Mouse (Mus musculus) limb, embryonic 14.5 days (tissue): Measurements from ENCODE around the gene Mbnl3. TPM values are rescaled to one million over a fixed set of nuclear protein-coding genes. Genes with fewer than 3 reads are reported as not detected.

Experiments
- ATAC-seq: fragments of 200-750 bp; cut with Nextera tagmentation; 2 replicates; pipeline ENCODE4 v1.8.0; 2017; ENCODE audit warnings: low read depth, moderate number of reproducible peaks, moderate TSS enrichment; ENCODE audit not compliant: low FRiP score
- DNase-seq: peaks from one replicate; pipeline ENCODE4 v3.0.0-alpha.2; 2015; ENCODE audit warnings: low spot score
- H3K27ac ChIP-seq: fragments of 300-500 bp; sonication (generic); replicated peaks from 2 replicates; pipeline ENCODE4 v1.5.1; 2014; ENCODE audit warnings: low read depth, mild to moderate bottlenecking, low read length, moderate library complexity, mixed read lengths
- H3K27me3 ChIP-seq: fragments of 300-500 bp; sonication (generic); 2 replicates; pipeline ENCODE4 v1.6.1; 2014; ENCODE audit warnings: low read length, mixed read lengths; ENCODE audit not compliant: control insufficient read depth, insufficient read depth
- H3K36me3 ChIP-seq: fragments of 300-500 bp; sonication (generic); 2 replicates; pipeline ENCODE4 v1.6.1; 2014; ENCODE audit warnings: mild to moderate bottlenecking, low read length, moderate library complexity, mixed read lengths; ENCODE audit not compliant: control insufficient read depth, insufficient read depth
- H3K4me1 ChIP-seq: fragments of 300-500 bp; sonication (generic); 2 replicates; pipeline ENCODE4 v1.6.1; 2014; ENCODE audit warnings: antibody characterized with exemption, low read length, mixed read lengths; ENCODE audit not compliant: control insufficient read depth, insufficient read depth
- H3K4me2 ChIP-seq: fragments of 300-500 bp; sonication (generic); replicated peaks from 2 replicates; pipeline ENCODE4 v1.6.1; 2014; ENCODE audit warnings: low read depth, mild to moderate bottlenecking, low read length, moderate library complexity; ENCODE audit not compliant: severe bottlenecking
- H3K4me3 ChIP-seq: fragments of 300-500 bp; sonication (generic); replicated peaks from 2 replicates; pipeline ENCODE4 v1.5.1; 2014; ENCODE audit warnings: low read length
- H3K9ac ChIP-seq: fragments of 300-500 bp; sonication (generic); 2 replicates; pipeline ENCODE4 v1.6.1; 2014; ENCODE audit warnings: mild to moderate bottlenecking, low read depth, low read length, moderate library complexity; ENCODE audit not compliant: severe bottlenecking
- H3K9me3 ChIP-seq: fragments of 300-500 bp; sonication (generic); 2 replicates; pipeline ENCODE4 v1.6.1; 2016; ENCODE audit warnings: low read length; ENCODE audit not compliant: control insufficient read depth
- POLR2A ChIP-seq: fragments of 200-500 bp; IDR thresholded peaks from 2 replicates; pipeline ENCODE4 v1.8.0; 2012; ENCODE audit warnings: inconsistent platforms, mild to moderate bottlenecking, moderate library complexity, borderline replicate concordance; ENCODE audit not compliant: insufficient read depth, insufficient read length; ENCODE audit errors: extremely low read depth
- WGBS: fragments of 180-500 bp; shearing (Covaris S2); extraction: QIAGEN DNeasy Blood & Tissue Kit; methylation state at CpG from one replicate; pipeline ENCODE4 v1.1.7; 2014; 5-methylcytosine and 5-hydroxymethylcytosine counted together
- polyA plus RNA-seq, 2 experiments: library from polyadenylated mRNA; depleted of rRNA in 1 of 2; stranded (reverse) in 1 of 2; unstranded in 1 of 2; fragments of >200 nt; fragmentation: Nextera tagmentation in 1 of 2; extraction: Ambion mirVana in 1 of 2; gene quantifications; 2 replicates each; pipeline versions ENCODE4 v1.2.1 to v1.2.3; 2012 to 2014

Mbnl3 gene
- polyA plus RNA-seq, 2 experiments, result 10.7 to 19.1 TPM

DNA sequence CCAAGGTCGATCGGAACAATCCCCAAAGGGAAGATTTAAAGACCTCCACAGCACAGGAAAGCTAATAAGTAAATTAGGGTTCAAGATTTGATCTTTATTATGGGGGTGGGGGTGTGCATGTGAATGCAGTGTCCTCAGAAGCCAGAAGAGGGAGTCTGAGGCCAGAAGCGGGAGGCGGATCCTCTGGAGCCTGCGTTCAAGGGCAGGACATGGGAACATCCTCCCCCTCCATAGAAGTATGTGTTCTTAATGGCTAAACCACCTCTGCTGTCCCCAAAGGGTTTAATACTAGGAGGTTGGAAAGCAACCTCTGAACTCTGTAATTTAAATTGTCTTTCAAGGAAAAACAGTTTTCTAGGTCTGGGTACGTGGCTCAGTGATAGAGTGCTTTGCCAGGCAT lies 34.9 kb downstream of the Mbnl3 start:
- 59% methylated on average over 6 of the region's 6 CpGs for WGBS
- no peak for TF ChIP-seq POLR2A
- ATAC-seq, result no peak

DNA sequence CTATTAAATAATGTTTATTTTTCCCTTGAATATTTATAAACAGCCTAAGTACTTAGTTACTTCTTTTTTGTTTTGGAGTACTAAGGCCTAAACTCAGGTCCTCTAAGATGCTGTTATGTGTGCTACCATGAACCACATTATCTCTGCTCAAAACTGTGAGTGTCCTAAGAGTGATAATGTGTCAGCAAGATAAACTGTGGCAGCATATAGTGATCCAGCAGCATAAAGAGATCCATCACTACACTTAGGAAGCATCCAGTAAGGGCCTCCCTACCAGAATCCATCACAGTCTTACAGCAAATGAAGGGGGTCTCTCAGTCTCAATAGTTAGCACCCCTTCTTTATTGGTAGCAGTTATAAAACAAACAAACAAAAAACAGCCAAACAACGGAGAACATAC lies 35.9 kb downstream of the Mbnl3 start:
- H3K4me1 ChIP-seq, result no peaks in the 10 kb centered on the region
- no peak overlapping the region for H3K9ac ChIP-seq
- ATAC-seq (no peak), DNase-seq (no peak)
- no peak overlapping the region for H3K4me2 ChIP-seq
- H3K9me3 ChIP-seq, result no peaks in the 10 kb centered on the region
- no peaks in the 10 kb centered on the region for H3K27me3 ChIP-seq
- TF ChIP-seq POLR2A, result no peak
- no peak overlapping the region for H3K27ac ChIP-seq
- H3K36me3 ChIP-seq, result no peaks in the 10 kb centered on the region
- no peak overlapping the region for H3K4me3 ChIP-seq
- 81% methylated on average over 1 of the region's 1 CpGs for WGBS

More for the DNA sequence above, 34.9 kb downstream of the Mbnl3 start:
- no peaks in the 10 kb centered on the region for H3K9me3 ChIP-seq
- H3K36me3 ChIP-seq, result no peaks in the 10 kb centered on the region
- no peak overlapping the region for H3K9ac ChIP-seq
- no peak overlapping the region for H3K4me2 ChIP-seq
- no peaks in the 10 kb centered on the region for H3K4me1 ChIP-seq
- no peak overlapping the region for H3K27ac ChIP-seq
- H3K27me3 ChIP-seq, result no peaks in the 10 kb centered on the region
- no peak overlapping the region for H3K4me3 ChIP-seq
- DNase-seq, result no peak

DNA sequence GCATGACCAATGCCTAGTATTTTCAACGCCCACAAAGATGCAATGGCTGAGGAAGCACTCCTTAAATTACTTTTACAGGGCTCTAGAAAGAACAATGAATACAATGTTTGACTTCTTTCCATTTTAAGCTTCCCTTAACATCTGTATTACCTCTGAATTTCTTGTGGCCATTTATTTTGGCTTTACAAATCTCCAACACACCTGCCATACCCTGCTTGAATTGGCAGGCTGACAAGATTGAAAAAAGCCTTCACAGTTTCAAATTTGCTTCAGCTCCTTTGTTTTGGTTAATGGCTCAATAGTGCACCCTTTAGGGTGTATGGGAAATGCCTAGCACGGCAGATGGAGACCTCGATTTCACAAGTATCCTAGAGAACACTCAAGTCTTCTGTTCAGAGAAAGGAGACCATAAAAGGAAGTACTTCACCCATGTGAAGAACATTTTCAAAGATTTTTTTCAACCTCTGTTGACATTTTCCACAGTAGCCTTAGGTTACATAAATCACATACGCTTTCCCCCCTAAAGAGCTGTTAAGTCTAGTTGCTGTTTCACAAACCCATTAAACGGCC lies 36.8 kb downstream of the Mbnl3 start:
- no peak overlapping the region for H3K9ac ChIP-seq
- no peak overlapping the region for H3K4me3 ChIP-seq
- ATAC-seq, result peak; percentile 70
- no peaks in the 10 kb centered on the region for H3K4me1 ChIP-seq
- no peaks in the 10 kb centered on the region for H3K36me3 ChIP-seq
- no peak overlapping the region for H3K27ac ChIP-seq
- H3K27me3 ChIP-seq, result no peaks in the 10 kb centered on the region
- 38% methylated on average over 5 of the region's 5 CpGs for WGBS
- no peak overlapping the region for H3K4me2 ChIP-seq
- H3K9me3 ChIP-seq, result no peaks in the 10 kb centered on the region
- TF ChIP-seq POLR2A, result no peak
- DNase-seq, result peak; percentile 12

DNA sequence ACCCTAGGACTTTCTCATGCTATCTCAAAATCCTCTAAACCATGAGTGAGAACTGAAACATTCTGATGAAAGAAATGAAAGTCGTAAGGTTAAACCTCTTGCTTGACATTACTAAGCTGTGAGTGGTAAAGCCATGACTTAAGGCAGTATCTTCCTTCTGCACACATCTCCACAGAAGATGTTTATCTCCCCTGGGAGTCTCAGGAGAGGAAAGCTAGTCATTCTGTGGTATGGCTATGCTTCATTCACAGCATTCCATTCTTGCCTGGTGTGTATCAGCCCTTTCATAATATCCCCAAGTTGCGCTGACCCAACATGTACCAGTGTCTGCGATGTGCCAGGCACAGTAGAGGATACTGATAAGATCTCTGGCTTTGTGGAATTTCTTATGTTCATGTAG lies 38.4 kb downstream of the Mbnl3 start:
- Histone ChIP-seq H3K4me1 (no peaks in the 10 kb centered on the region), H3K4me3 (no peak overlapping the region), H3K27me3 (no peaks in the 10 kb centered on the region), H3K4me2 (no peak overlapping the region), H3K9ac (no peak overlapping the region), H3K36me3 (no peaks in the 10 kb centered on the region), H3K9me3 (no peaks in the 10 kb centered on the region), H3K27ac (no peak overlapping the region)
- no peak for TF ChIP-seq POLR2A
- ATAC-seq (no peak), DNase-seq (no peak)
- 84% methylated on average over 3 of the region's 3 CpGs for WGBS

DNA sequence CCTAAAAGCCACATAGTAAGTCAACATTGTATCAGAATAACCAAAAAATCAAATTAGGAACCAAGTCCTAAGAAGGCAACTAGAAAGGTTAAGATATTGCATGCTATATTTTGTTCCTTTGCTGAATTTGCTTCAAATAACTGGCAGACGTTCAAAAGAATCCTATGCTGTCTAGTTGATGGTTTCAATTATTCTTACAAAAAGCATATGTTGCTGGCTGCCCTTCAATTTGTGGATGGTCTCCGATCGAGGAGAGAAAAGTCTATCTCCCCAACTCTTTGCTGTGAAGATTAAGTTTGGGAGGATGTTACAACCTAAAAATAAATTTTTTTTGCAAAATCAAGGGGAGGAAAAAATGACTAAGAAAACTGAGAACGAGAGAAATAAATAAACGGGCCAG lies 41.6 kb downstream of the Mbnl3 start:
- no peak overlapping the region for H3K9ac ChIP-seq
- no peak for TF ChIP-seq POLR2A
- H3K4me3 ChIP-seq, result no peak overlapping the region
- H3K9me3 ChIP-seq, result no peaks in the 10 kb centered on the region
- DNase-seq (no peak), ATAC-seq (no peak)
- WGBS, result 59% methylated on average over 5 of the region's 5 CpGs
- no peak overlapping the region for H3K27ac ChIP-seq
- no peaks in the 10 kb centered on the region for H3K4me1 ChIP-seq
- no peaks in the 10 kb centered on the region for H3K36me3 ChIP-seq
- no peak overlapping the region for H3K4me2 ChIP-seq
- H3K27me3 ChIP-seq, result no peaks in the 10 kb centered on the region

DNA sequence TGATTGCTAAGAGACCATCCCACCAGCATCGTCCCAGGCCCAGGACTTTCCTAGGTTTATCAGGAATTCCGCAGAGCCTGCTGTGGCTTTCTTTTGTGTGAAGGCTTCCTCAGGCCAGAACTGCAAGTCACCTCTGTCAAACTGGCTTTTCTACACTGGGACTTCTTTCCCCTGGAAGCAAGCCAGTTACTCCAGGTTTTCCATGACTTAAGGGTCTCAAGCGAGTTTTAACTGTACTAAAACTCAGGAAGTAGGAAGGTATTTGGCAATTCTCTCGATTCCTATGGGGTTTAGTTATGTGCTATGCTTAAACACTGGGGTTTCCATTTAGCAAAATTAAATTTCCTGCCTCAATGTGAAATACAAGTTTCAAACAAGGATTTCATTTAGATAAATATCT lies 57.9 kb downstream of the Mbnl3 start:
- Histone ChIP-seq H3K4me1 (no peaks in the 10 kb centered on the region), H3K9ac (no peak overlapping the region), H3K9me3 (no peaks in the 10 kb centered on the region), H3K27ac (no peak overlapping the region), H3K4me2 (no peak overlapping the region), H3K27me3 (no peaks in the 10 kb centered on the region), H3K36me3 (no peaks in the 10 kb centered on the region), H3K4me3 (no peak overlapping the region)
- DNase-seq (peak; percentile 64), ATAC-seq (no peak; the same call in 1 of the 2 replicates)
- 38% methylated on average over 4 of the region's 4 CpGs for WGBS
- no peak for TF ChIP-seq POLR2A
